Comparison of ENCODE assay signal across 8 mouse cellular contexts in the genomic region with DNA sequence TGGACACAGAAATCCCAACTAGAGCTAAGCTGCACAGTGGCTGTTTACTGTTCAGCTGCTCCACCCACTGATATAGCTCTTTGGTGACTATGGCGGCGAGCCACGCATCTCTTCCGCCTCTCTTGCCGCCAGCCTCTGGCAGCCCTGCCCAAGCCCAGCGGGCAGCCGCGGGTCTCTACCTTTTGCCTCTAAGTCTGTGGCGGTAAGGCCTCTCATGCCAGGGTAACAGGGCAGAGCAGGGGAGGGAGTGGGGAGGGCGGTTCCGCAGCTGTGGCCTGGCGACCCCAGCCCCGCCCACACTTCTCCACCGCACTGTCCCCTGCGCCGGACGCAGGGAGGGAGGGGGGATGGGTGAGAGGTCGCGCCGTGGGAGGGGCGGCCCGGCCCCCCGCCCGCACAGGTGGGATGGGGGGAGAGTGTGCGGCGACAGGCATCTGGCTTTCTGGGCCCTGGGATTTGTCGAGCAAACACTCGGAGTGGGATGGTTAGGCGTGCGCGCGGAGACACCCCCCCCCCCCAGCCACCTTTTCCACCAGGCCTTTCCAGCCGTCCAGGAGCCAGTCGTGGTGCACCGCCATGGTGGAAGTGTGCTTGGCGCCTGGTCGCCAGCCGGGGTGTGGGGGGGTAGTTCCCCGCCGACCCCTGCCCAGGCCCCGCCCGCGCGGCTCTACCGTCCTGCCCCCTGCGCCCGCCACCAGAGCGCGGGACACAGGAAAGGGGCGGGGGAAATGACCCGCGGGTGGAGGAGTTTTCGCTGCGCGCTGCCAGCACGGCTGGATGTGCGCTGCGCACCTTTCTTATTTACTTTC. TPM values are rescaled to one million over a fixed set of nuclear protein-coding genes. Genes with fewer than 3 reads are reported as not detected.
DNase-seq lines count a peak whose midpoint lies in the region; ATAC-seq lines count a peak whose summit lies in the region.

No protein-coding gene starts in this region.

- no peaks in the 10 kb centered on the region for H3K27me3 ChIP-seq in forebrain, embryonic 14.5 days (replicated peaks; ENCODE audit: control insufficient read depth, insufficient read depth, low read length)
- no peaks in the 10 kb centered on the region for H3K27me3 ChIP-seq in hindbrain, embryonic 11.5 days (ENCODE audit: control insufficient read depth, insufficient read depth, low read length)

- H3K27ac ChIP-seq in forebrain, embryonic 14.5 days (ENCODE audit: low read depth, low read length), result peak overlapping the region; percentile 63; the same call in 1 of the 2 replicates
- H3K27ac ChIP-seq in hindbrain, embryonic 11.5 days (ENCODE audit: low read depth, low read length), result peak overlapping the region; percentile 42
- no peak overlapping the region for H3K27ac ChIP-seq in macrophage

- peak overlapping the region; percentile 44 for H3K4me3 ChIP-seq in forebrain, embryonic 14.5 days (ENCODE audit: low read depth, low read length)
- peak overlapping the region; percentile 58 for H3K4me3 ChIP-seq in hindbrain, embryonic 11.5 days (ENCODE audit: low read depth, low read length)
- H3K4me3 ChIP-seq in macrophage (ENCODE audit: inconsistent target), result peak overlapping the region; percentile 18; the same call in 1 of the 2 replicates

- peak; percentile 83 for ATAC-seq in forebrain, embryonic 14.5 days
- ATAC-seq in hindbrain, embryonic 11.5 days (ENCODE audit: low FRiP score), result peak; percentile 97

- WGBS in forebrain, embryonic 14.5 days, result 15% methylated on average over 35 of the region's 58 CpGs
- 11% methylated on average over 53 of the region's 58 CpGs for WGBS in hindbrain, embryonic 11.5 days
- 18% methylated on average over 51 of the region's 58 CpGs for WGBS in macrophage (ENCODE audit: missing documents)

- peak; percentile 81 for DNase-seq in WW6 (ENCODE audit: low read depth, low spot score)
- peak; percentile 3 for DNase-seq in cerebellum, adult 11 months
- peak; percentile 49 for DNase-seq in forebrain, embryonic 14.5 days (ENCODE audit: low spot score)
- peak; percentile 89 for DNase-seq in hindbrain, embryonic 11.5 days (ENCODE audit: low spot score)
- DNase-seq in layer of hippocampus, postnatal 25 days (ENCODE audit: extremely low spot score in 1 of 2, low spot score in 1 of 2), result peak; percentile 2 to 8
- DNase-seq in retina, postnatal 7 days (ENCODE audit: low read depth, low spot score), result peak; percentile 60
- DNase-seq in T-cell, adult 2 months (ENCODE audit: low spot score), result no peak

- no peaks in the 10 kb centered on the region for H3K4me1 ChIP-seq in forebrain, embryonic 14.5 days (ENCODE audit: control insufficient read depth, insufficient read depth, low read length)
- no peaks in the 10 kb centered on the region for H3K4me1 ChIP-seq in hindbrain, embryonic 11.5 days (replicated peaks; ENCODE audit: control insufficient read depth, insufficient read depth, low read length)

- H3K9me3 ChIP-seq in forebrain, embryonic 14.5 days (replicated peaks; ENCODE audit: control insufficient read depth, low read length), result peaks cover 5% of the 10 kb centered on the region; the same call in 1 of the 2 replicates
- no peaks in the 10 kb centered on the region for H3K9me3 ChIP-seq in hindbrain, embryonic 11.5 days (ENCODE audit: control insufficient read depth, low read length)

- H3K9ac ChIP-seq in forebrain, embryonic 14.5 days (ENCODE audit: low read length), result peak overlapping the region; percentile 65
- peak overlapping the region; percentile 58 for H3K9ac ChIP-seq in hindbrain, embryonic 11.5 days (ENCODE audit: low read depth, low read length)

- H3K36me3 ChIP-seq in forebrain, embryonic 14.5 days (ENCODE audit: control insufficient read depth, insufficient read depth, low read length), result no peaks in the 10 kb centered on the region
- H3K36me3 ChIP-seq in hindbrain, embryonic 11.5 days (ENCODE audit: control insufficient read depth, insufficient read depth, low read length), result no peaks in the 10 kb centered on the region
- no peaks in the 10 kb centered on the region for H3K36me3 ChIP-seq in macrophage (ENCODE audit: inconsistent target)

- no peaks in the 10 kb centered on the region for H3K79me2 ChIP-seq in macrophage (ENCODE audit: inconsistent target)

- peak overlapping the region; percentile 56 for H3K4me2 ChIP-seq in forebrain, embryonic 14.5 days (ENCODE audit: low read length)
- H3K4me2 ChIP-seq in hindbrain, embryonic 11.5 days (replicated peaks; ENCODE audit: low read depth, low read length), result peak overlapping the region; percentile 67

RNA-seq across cellular contexts. Expression of gene Slc22a29, which starts 33.4 kb away (rescaled TPM):
- polyA plus RNA-seq in forebrain, embryonic 14.5 days (2014; fragmentation: Nextera tagmentation; extraction: Ambion mirVana), result 0.14 TPM in 1 of 2 replicates, not detected in the other
- not detected in 2 replicates for polyA plus RNA-seq in hindbrain, embryonic 11.5 days (2014; fragmentation: Nextera tagmentation; extraction: Ambion mirVana)
- not detected for total RNA-seq in layer of hippocampus, postnatal 25 days (2021)
- total RNA-seq in macrophage (2018; cell fraction: chromatin; rRNA removed), result not detected
- not detected for total RNA-seq in macrophage (2018; cell fraction: cytosol; rRNA removed)
- total RNA-seq in macrophage (2018; cell fraction: nucleus; rRNA removed), result not detected
- not detected in 3 replicates for polyA plus RNA-seq in macrophage (2018)
